Mouse (Mus musculus) adrenal gland (tissue): ENCODE measurements around the gene Trim44.

Source experiments
- intact Hi-C: fragments of 180-260 bp; cut with DNase I; formaldehyde crosslinking; loops from one replicate; pipeline ENCODE4 v1.15.1; 2025

Gene Trim44

GRCm38 (mm10) chr2:102406324-102407304 is 1.0 kb downstream of the Trim44 start:
- intact Hi-C loops, result no loop called here

DNA sequence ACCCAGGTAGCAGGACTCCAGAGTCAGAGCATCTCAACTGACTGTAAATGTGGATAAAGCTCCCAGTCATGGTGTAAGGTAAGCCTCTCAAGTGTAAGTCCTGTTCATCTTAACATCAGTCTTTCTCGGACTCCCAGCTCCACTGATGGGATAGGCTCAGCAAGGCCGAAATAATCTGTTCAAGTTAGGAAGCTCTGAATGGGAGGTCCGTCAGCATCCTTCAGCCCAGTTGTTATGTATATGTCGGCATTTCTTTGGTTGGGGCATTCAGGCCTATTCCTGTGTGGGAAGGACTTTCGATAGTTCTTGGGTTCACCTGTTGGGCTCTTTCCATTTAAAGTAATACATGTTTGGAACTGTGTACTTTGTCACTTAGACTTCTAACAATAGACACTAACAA is 3.6 kb downstream of the Trim44 start:
- intact Hi-C loops, result no loop called here

- intact Hi-C loops, result no loop called here
Measured at GRCm38 (mm10) chr2:102403306-102403705, 4.3 kb downstream of the Trim44 start.

GRCm38 (mm10) chr2:102401352-102401692 is 6.3 kb downstream of the Trim44 start:
- intact Hi-C loops, result no loop called here

GRCm38 (mm10) chr2:102400605-102401351 is 6.8 kb downstream of the Trim44 start:
- intact Hi-C loops, result no loop called here

DNA sequence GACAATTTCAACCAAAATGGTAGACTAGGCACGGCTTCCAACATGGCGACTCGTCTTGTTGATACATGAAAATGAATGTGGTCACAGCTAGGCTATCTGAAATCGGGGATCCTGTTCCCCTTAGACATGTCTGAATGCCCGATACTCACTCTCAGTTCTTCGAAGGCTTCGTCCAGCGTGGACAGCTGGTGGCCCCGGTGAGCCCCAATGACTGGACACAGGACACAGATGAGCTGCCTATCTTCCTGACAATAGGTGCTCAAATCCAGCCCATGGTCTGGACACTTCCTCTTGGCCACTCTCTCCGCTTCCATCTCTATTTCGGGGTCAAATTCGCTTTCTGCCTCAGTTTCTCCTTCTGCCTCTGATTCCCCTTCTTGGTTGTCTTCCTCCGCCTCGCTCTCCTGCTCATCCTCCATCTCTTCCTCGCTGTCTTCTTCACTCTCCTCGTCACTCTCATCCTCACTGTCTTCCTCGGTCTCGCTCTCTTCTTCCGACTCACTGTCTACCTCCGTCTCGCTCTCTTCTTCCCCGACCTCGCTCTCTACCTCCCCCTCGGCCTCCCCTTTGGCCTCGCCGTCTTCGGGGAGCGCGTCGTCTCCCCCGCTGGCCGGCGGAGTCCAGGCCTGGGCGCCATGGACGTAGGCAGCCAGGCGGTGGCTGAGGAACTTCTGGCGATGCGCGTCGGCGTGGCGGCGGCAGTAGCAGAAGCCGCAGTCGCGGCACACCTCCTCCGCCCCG is 7.6 kb downstream of the Trim44 start:
- intact Hi-C loops, result no loop called here

DNA sequence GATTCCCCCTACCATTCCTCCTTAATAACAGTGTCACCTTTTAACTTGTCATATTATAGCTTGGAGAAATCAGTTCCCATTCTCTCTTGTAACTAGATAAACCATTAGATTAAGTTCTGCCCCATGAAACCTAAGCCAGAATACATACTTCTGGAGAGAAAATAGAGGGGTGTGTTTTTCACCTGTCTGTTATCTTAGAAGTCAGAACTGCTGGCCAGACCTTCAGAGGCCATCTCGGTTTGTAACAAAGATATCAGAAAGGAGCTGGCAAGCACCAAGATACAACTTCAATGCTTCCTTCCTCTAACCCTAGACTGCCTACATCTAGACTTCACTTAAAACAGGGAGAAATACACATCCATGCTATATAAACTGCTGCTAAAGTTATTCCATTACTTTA is 11.1 kb downstream of the Trim44 start:
- intact Hi-C loops, result no loop called here

GRCm38 (mm10) chr2:102393457-102393856 is 14.2 kb downstream of the Trim44 start:
- intact Hi-C loops, result no loop called here

DNA sequence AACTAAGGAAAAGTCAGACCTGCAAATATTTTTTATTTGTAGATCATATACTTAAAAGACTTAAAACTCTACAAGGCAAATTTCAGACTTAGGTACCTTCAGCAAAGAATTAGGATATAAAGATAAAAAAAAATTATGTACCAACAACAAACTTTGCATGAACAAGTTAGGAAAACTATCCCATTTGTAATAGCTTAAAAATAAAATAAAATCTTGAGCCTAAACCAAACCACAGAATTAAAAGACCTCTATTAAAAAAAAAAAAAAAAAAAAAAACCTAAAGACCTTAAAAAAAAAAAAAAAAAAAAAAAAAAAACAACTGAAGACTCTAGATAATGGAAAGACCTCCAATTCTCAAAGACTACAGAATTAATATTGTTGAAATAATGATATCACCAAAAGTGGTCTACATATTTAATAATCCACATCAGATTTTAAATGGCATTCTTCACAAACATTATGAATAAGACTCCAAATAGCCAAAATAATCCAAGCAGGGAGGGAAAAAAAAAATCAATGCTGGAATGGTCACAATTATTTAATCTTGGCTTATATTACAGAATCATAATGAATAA is 22.2 kb downstream of the Trim44 start:
- intact Hi-C loops, result no loop called here

GRCm38 (mm10) chr2:102384496-102384895 is 23.1 kb downstream of the Trim44 start:
- intact Hi-C loops, result no loop called here

- intact Hi-C loops, result no loop called here
Measured at GRCm38 (mm10) chr2:102384057-102384456, 23.6 kb downstream of the Trim44 start.

- intact Hi-C loops, result no loop called here
Measured at GRCm38 (mm10) chr2:102383069-102383834, 24.4 kb downstream of the Trim44 start.

- intact Hi-C loops, result no loop called here
Measured at GRCm38 (mm10) chr2:102382519-102382918, 25.1 kb downstream of the Trim44 start.

DNA sequence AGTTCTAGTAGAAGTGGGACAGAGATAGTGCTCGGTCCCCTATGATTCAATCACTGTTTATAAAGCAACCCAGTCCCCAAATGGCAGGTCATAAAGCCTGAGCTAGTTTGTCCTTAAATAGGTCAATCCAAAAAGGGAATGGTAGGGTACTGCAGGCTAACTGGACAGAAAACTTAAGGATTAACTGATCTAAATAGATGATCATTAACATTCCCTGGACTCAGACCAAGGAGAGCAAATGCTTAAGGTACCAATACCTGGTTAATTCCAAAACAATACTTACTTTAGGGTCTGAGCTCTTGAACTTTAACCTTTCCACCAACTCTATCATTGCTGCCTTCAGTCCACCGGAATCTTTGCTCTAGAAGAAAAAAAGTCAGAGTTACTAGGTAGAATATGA is 27.0 kb downstream of the Trim44 start:
- intact Hi-C loops, result no loop called here

DNA sequence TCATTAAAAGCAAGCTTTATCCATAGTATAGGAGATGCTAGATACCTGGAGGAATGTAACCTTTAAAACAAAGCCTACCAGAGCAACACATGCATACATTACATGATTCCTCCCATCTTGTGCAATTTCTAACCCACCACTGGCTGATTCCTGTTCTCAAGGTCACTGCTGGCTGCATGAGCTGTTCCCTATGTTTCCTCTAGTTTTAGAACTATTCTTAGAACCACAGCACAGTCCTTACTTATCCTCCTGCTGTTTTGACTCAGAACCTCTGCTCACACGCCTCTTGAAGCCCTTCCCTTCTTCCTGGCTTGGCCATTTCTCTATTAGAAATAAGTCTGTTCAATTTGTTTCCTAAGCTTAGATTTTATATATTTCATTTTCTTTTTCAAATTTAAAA is 28.7 kb downstream of the Trim44 start:
- intact Hi-C loops, result no loop called here

- intact Hi-C loops, result no loop called here
Measured at GRCm38 (mm10) chr2:102378381-102378780, 29.2 kb downstream of the Trim44 start.

- intact Hi-C loops, result no loop called here
Measured at GRCm38 (mm10) chr2:102377370-102377769, 30.3 kb downstream of the Trim44 start.

DNA sequence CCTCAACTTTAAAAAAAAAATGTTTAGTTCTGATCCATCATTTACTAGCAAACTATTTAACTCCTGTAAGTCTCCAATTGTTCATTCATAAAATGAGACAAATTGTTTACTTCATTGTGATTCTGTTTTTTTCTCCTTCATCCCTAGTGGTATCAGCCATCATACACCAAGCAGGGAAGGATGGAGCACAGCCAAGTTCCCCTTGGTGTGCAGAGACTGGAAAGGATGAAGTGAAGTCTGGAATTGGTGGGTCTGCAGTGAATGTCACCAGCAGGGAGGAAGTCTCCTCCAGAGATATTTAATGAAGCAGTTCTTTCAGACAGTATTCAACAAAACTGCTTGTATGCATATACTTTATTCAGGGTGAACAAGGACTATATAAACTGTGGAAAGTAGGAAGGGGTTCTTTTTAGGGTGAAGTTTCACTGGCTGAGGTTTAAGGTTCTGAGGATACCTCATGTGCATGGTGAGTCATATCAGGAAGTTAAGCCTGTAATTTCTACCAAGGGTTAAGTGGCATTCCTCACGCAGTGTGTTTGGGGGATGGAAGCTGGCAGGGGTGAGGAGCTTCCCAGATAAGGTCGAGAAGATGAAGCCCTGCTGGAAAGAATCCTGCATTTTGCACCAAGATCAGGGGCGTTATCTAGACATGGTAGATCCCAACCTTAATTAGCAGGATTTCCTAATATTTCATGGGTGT is 34.1 kb downstream of the Trim44 start:
- intact Hi-C loops, result no loop called here

GRCm38 (mm10) chr2:102372690-102373089 is 34.9 kb downstream of the Trim44 start:
- intact Hi-C loops, result no loop called here

DNA sequence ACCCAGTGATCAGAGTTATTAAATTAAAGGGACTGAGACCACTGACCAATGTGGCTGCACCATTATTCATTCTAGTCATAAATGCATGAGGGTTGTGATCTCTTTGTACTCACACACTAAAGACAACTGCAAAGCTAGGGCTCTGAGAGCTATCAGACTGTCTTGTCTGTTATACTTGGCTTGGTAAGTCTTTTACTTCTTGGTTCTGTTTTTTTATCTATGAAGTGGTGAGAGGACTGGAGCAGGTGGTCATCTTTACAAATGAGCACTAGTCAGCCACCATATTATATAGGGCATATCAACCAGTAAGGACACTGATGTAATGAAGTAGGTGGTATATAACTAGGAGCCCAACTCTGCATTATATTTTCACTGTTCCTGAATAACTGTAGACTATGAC is 36.3 kb downstream of the Trim44 start:
- intact Hi-C loops, result no loop called here
